In genomic region chr9:37229880-37230325, GRCm38 (mm10) we compare ENCODE assay signal across 8 mouse cellular contexts. TPM values are rescaled to one million over a fixed set of nuclear protein-coding genes. Genes with fewer than 3 reads are reported as not detected.
A peak's percentile ranks its signal among the peaks of the same experiment; 100 is the strongest.
DNase-seq lines count a peak whose midpoint lies in the region; ATAC-seq lines count a peak whose summit lies in the region.

No protein-coding gene starts in this region.

- peaks cover 25% of the 10 kb centered on the region for H3K4me1 ChIP-seq in heart, embryonic 10.5 days
- no peaks in the 10 kb centered on the region for H3K4me1 ChIP-seq in intestine, embryonic 14.5 days (replicated peaks; ENCODE audit: control insufficient read depth, insufficient read depth, low read length)
- H3K4me1 ChIP-seq in megakaryocyte, embryonic 14.5 days: peaks cover 49% of the 10 kb centered on the region

- intact Hi-C loops in left cerebral cortex, postnatal 10 days (cut with DNase I): loop anchor here (5.0 kb wide), 3 partner anchors 53 to 338 kb away; no protein-coding TSS in a partner anchor

- H3K36me3 ChIP-seq in heart, embryonic 10.5 days: no peaks in the 10 kb centered on the region
- H3K36me3 ChIP-seq in intestine, embryonic 14.5 days (ENCODE audit: control insufficient read depth, insufficient read depth, low read length): no peaks in the 10 kb centered on the region
- peaks cover 5% of the 10 kb centered on the region for H3K36me3 ChIP-seq in megakaryocyte, embryonic 14.5 days (replicated peaks; ENCODE audit: low read length)

- no peaks in the 10 kb centered on the region for H3K9me3 ChIP-seq in heart, embryonic 10.5 days
- no peaks in the 10 kb centered on the region for H3K9me3 ChIP-seq in intestine, embryonic 14.5 days (ENCODE audit: control insufficient read depth, low read length)
- no peaks in the 10 kb centered on the region for H3K9me3 ChIP-seq in megakaryocyte, embryonic 14.5 days

- no peak overlapping the region for H3K27ac ChIP-seq in heart, embryonic 10.5 days
- no peak overlapping the region for H3K27ac ChIP-seq in intestine, embryonic 14.5 days (ENCODE audit: low read depth)

- 0% methylated on average over 1 of the region's 1 CpGs for WGBS in heart, embryonic 10.5 days
- WGBS in intestine, embryonic 14.5 days: 7% methylated on average over 1 of the region's 1 CpGs

- H3K4me3 ChIP-seq in heart, embryonic 10.5 days: no peak overlapping the region
- H3K4me3 ChIP-seq in intestine, embryonic 14.5 days (ENCODE audit: low read depth, low read length): no peak overlapping the region
- peak overlapping the region; percentile 35 for H3K4me3 ChIP-seq in megakaryocyte, embryonic 14.5 days (replicated peaks)

- no peak overlapping the region for H3K4me2 ChIP-seq in intestine, embryonic 14.5 days (ENCODE audit: low read length)

- DNase-seq in heart, adult 11 months: peak; percentile 94
- DNase-seq in heart, embryonic 10.5 days (ENCODE audit: low spot score): no peak
- peak; percentile 84 for DNase-seq in embryo, embryonic 10.5 days (ENCODE audit: low spot score)
- peak; percentile 45 for DNase-seq in gastrocnemius, postnatal 10 days
- DNase-seq in intestine, embryonic 14.5 days (ENCODE audit: low spot score): peak; percentile 79
- DNase-seq in left cerebral cortex, postnatal 10 days (ENCODE audit: extremely low spot score in 1 of 2, low spot score in 2 of 2): peak; percentile 65 to 72
- DNase-seq in right cerebral cortex, adult 18-20 months: peak; percentile 79

- peak; percentile 50 for ATAC-seq in intestine, embryonic 14.5 days (replicated peaks; ENCODE audit: low FRiP score, low TSS enrichment, low read depth)

- no peak overlapping the region for H3K9ac ChIP-seq in intestine, embryonic 14.5 days (ENCODE audit: low read length)

- no peaks in the 10 kb centered on the region; the same call in 1 of the 2 replicates for H3K27me3 ChIP-seq in heart, embryonic 10.5 days (ENCODE audit: insufficient read depth, poor library complexity, severe bottlenecking)
- no peaks in the 10 kb centered on the region for H3K27me3 ChIP-seq in intestine, embryonic 14.5 days (replicated peaks; ENCODE audit: control insufficient read depth, insufficient read depth, low read length)
- H3K27me3 ChIP-seq in megakaryocyte, embryonic 14.5 days (replicated peaks): peaks cover 15% of the 10 kb centered on the region

RNA-seq across cellular contexts. Expression of gene Tmem218, which starts 21.9 kb away (rescaled TPM):
- polyA plus RNA-seq in heart, embryonic 10.5 days (2016; fragmentation: Nextera tagmentation; extraction: Ambion mirVana): 7.7 and 9.0 TPM in 2 replicates
- 1 to 10 TPM; 3.6 to 3.7 TPM for total RNA-seq in gastrocnemius, postnatal 10 days (2021)
- 9.9 and 10.6 TPM in 2 replicates for polyA plus RNA-seq in intestine, embryonic 14.5 days (2014; fragmentation: Nextera tagmentation; extraction: Ambion mirVana)
- total RNA-seq in left cerebral cortex, postnatal 10 days (2021): 1 to 10 TPM; 8.7 to 9.7 TPM
- polyA plus RNA-seq in megakaryocyte, embryonic 14.5 days (2012; ENCODE audit: insufficient read depth, low replicate concordance): 0.45 TPM in 1 of 2 replicates, not detected in the other

RNA-seq across cellular contexts. Expression of gene Slc37a2, which starts 25.6 kb away (rescaled TPM):
- polyA plus RNA-seq in heart, embryonic 10.5 days (2016; fragmentation: Nextera tagmentation; extraction: Ambion mirVana): 1.7 and 2.3 TPM in 2 replicates
- total RNA-seq in gastrocnemius, postnatal 10 days (2021): 1 to 10 TPM; 1.8 to 8.8 TPM
- 1.0 and 1.5 TPM in 2 replicates for polyA plus RNA-seq in intestine, embryonic 14.5 days (2014; fragmentation: Nextera tagmentation; extraction: Ambion mirVana)
- total RNA-seq in left cerebral cortex, postnatal 10 days (2021): 1 to 10 TPM; 1.8 to 1.9 TPM
- 1.2 TPM in 1 of 2 replicates, not detected in the other for polyA plus RNA-seq in megakaryocyte, embryonic 14.5 days (2012; ENCODE audit: insufficient read depth, low replicate concordance)
